Mouse (Mus musculus) liver, adult 2 months (tissue): ENCODE measurements around the gene Dus2. TPM values are rescaled to one million over a fixed set of nuclear protein-coding genes. Genes with fewer than 3 reads are reported as not detected.

Experiments
- DNase-seq: peaks from one replicate; pipeline ENCODE4 v3.0.0-alpha.2; 2011; ENCODE audit warnings: low read depth, low spot score; ENCODE audit errors: extremely low read depth
- H3K27ac ChIP-seq: fragments of 200-500 bp; replicated peaks from 2 replicates; pipeline ENCODE4 v1.5.1; 2012; ENCODE audit warnings: low read depth, mild to moderate bottlenecking, control low read depth, inconsistent platforms, low read length; ENCODE audit not compliant: insufficient read depth
- H3K27me3 ChIP-seq: fragments of 200-500 bp; 2 replicates; pipeline ENCODE4 v1.6.1; 2012; ENCODE audit warnings: mild to moderate bottlenecking, moderate library complexity, low read length, inconsistent platforms; ENCODE audit not compliant: control insufficient read depth, insufficient read depth
- H3K36me3 ChIP-seq: fragments of 200-500 bp; 2 replicates; pipeline ENCODE4 v1.6.1; 2012; ENCODE audit warnings: low read length, inconsistent platforms; ENCODE audit not compliant: control insufficient read depth, insufficient read depth
- H3K4me1 ChIP-seq: fragments of 200-500 bp; 2 replicates; pipeline ENCODE4 v1.6.1; 2011; ENCODE audit warnings: low read length; ENCODE audit not compliant: control insufficient read depth, insufficient read depth
- H3K4me3 ChIP-seq: fragments of 200-500 bp; 2 replicates; pipeline ENCODE4 v1.5.1; 2011; ENCODE audit warnings: low read depth, mild to moderate bottlenecking, control low read depth, low read length, moderate library complexity; ENCODE audit not compliant: insufficient read depth
- H3K79me2 ChIP-seq: fragments of 200-500 bp; 2 replicates; pipeline ENCODE4 v1.6.1; 2012; ENCODE audit warnings: inconsistent platforms, mild to moderate bottlenecking, low read length, moderate library complexity; ENCODE audit not compliant: control insufficient read depth, insufficient read depth
- H3K9ac ChIP-seq: fragments of 200-500 bp; 2 replicates; pipeline ENCODE4 v1.6.1; 2012; ENCODE audit warnings: low read depth, mild to moderate bottlenecking, control low read depth, inconsistent platforms, low read length
- CTCF ChIP-seq: fragments of 200-500 bp; IDR thresholded peaks from 2 replicates; pipeline ENCODE4 v1.5.1; 2011; ENCODE audit warnings: low read depth, low read length, control low read depth
- POLR2A ChIP-seq: fragments of 200-500 bp; IDR thresholded peaks from 2 replicates; pipeline ENCODE4 v1.6.1; 2011; ENCODE audit warnings: low read length, control low read depth; ENCODE audit not compliant: insufficient read depth; ENCODE audit errors: extremely low read depth
- WGBS: fragments of 180-500 bp; shearing (Covaris S2); methylation state at CpG from one replicate; pipeline ENCODE4 v1.1.7; 2018; 5-methylcytosine and 5-hydroxymethylcytosine counted together
- polyA plus RNA-seq: library from polyadenylated mRNA; depleted of rRNA; stranded (reverse); fragments of >200 nt; gene quantifications from 2 replicates; pipeline ENCODE4 v1.2.3, GENCODE M21; 2012
- total RNA-seq: library from RNA; depleted of rRNA; stranded (reverse); fragments of >200 nt; gene quantifications from 2 replicates; pipeline ENCODE4 v1.2.3, GENCODE M21; 2014

Gene Dus2
- total and polyA plus RNA-seq, 2 experiments = 6.8 to 7.1 TPM

GRCm38 (mm10) chr8:105991546-105991945 lies 409 bp downstream of the Dus2 start:
- Histone ChIP-seq H3K9ac (no peak overlapping the region), H3K36me3 (no peaks in the 10 kb centered on the region), H3K4me1 (peaks cover 9% of the 10 kb centered on the region), H3K79me2 (no peaks in the 10 kb centered on the region), H3K4me3 (no peak overlapping the region), H3K27me3 (no peaks in the 10 kb centered on the region), H3K27ac (no peak overlapping the region)
- DNase-seq = no peak
- 88% methylated on average over 2 of the region's 2 CpGs for WGBS
- TF ChIP-seq POLR2A (no peak), CTCF (no peak)

GRCm38 (mm10) chr8:105992499-105992898 lies 1.4 kb downstream of the Dus2 start:
- H3K4me3 ChIP-seq = no peak overlapping the region
- no peak overlapping the region for H3K27ac ChIP-seq
- H3K4me1 ChIP-seq = peaks cover 18% of the 10 kb centered on the region
- H3K79me2 ChIP-seq = no peaks in the 10 kb centered on the region
- H3K36me3 ChIP-seq = no peaks in the 10 kb centered on the region
- TF ChIP-seq POLR2A (no peak), CTCF (no peak)
- no peaks in the 10 kb centered on the region for H3K27me3 ChIP-seq
- WGBS = 34% methylated on average over 5 of the region's 5 CpGs
- DNase-seq = peak; percentile 45
- H3K9ac ChIP-seq = no peak overlapping the region

- no peak for TF ChIP-seq CTCF
- TF ChIP-seq POLR2A = no peak
- DNase-seq = peak; percentile 96
These were observed 2.1 kb downstream of the Dus2 start for GRCm38 (mm10) chr8:105993226-105993625.

GRCm38 (mm10) chr8:105996359-105996758 lies 5.2 kb downstream of the Dus2 start:
- TF ChIP-seq CTCF (no peak), POLR2A (no peak)
- Histone ChIP-seq H3K79me2 (no peaks in the 10 kb centered on the region), H3K9ac (0 out of 2 replicates have a peak overlapping the region, but pooled peaks have one; percentile 4), H3K36me3 (no peaks in the 10 kb centered on the region), H3K27ac (0 out of 2 replicates have a peak overlapping the region, but pooled peaks have one; percentile 8), H3K4me3 (no peak overlapping the region), H3K27me3 (no peaks in the 10 kb centered on the region), H3K4me1 (peaks cover 17% of the 10 kb centered on the region)
- DNase-seq = no peak
- 73% methylated on average over 6 of the region's 7 CpGs for WGBS

More at GRCm38 (mm10) chr8:105993226-105993625, 2.1 kb downstream of the Dus2 start:
- H3K4me3 ChIP-seq = no peak overlapping the region
- H3K27me3 ChIP-seq = no peaks in the 10 kb centered on the region
- H3K36me3 ChIP-seq = no peaks in the 10 kb centered on the region
- no peaks in the 10 kb centered on the region for H3K79me2 ChIP-seq
- H3K27ac ChIP-seq = no peak overlapping the region
- peaks cover 18% of the 10 kb centered on the region for H3K4me1 ChIP-seq
- WGBS = 16% methylated on average over 4 of the region's 4 CpGs
- H3K9ac ChIP-seq = no peak overlapping the region

- DNase-seq = peak; percentile 100
- TF ChIP-seq POLR2A = no peak
- TF ChIP-seq CTCF = no peak
- H3K4me3 ChIP-seq = no peak overlapping the region
- H3K4me1 ChIP-seq = peaks cover 15% of the 10 kb centered on the region
- peak overlapping the region; percentile 70 for H3K27ac ChIP-seq
- H3K79me2 ChIP-seq = no peaks in the 10 kb centered on the region
- no peak overlapping the region for H3K9ac ChIP-seq
- no peaks in the 10 kb centered on the region for H3K36me3 ChIP-seq
- 15% methylated on average over 2 of the region's 2 CpGs for WGBS
- no peaks in the 10 kb centered on the region for H3K27me3 ChIP-seq
These were observed 7.8 kb downstream of the Dus2 start for GRCm38 (mm10) chr8:105998971-105999370.

- Histone ChIP-seq H3K4me3 (no peak overlapping the region), H3K9ac (no peak overlapping the region), H3K36me3 (no peaks in the 10 kb centered on the region), H3K27me3 (no peaks in the 10 kb centered on the region), H3K4me1 (peaks cover 10% of the 10 kb centered on the region), H3K27ac (no peak overlapping the region), H3K79me2 (no peaks in the 10 kb centered on the region)
- TF ChIP-seq POLR2A (no peak), CTCF (no peak)
- DNase-seq = no peak
- WGBS = 91% methylated on average over 4 of the region's 4 CpGs
These were observed 10.8 kb downstream of the Dus2 start for GRCm38 (mm10) chr8:106001908-106002307.
